Mouse (Mus musculus) CH12.LX (cell line): Measurements from ENCODE around the gene Dip2b.

Source experiments
- CHD1 ChIP-seq: IDR thresholded peaks from 2 replicates; pipeline ENCODE4 v1.6.1; 2012; ENCODE audit warnings: low read depth, low read length, improper control_type of control experiment, inconsistent platforms
- CHD2 ChIP-seq: IDR thresholded peaks from 2 replicates; pipeline ENCODE4 v1.6.1; 2011; ENCODE audit warnings: low read length, improper control_type of control experiment
- CTCF ChIP-seq, 2 experiments: IDR thresholded peaks in 1 of 2; conservative IDR thresholded peaks in 1 of 2; 2 replicates each; pipeline ENCODE4 v1.5.1; 2011 to 2012; ENCODE audit warnings: low read depth in 2 of 2, low read length in 2 of 2, improper control_type of control experiment in 1 of 2, inconsistent platforms in 1 of 2, mild to moderate bottlenecking in 1 of 2, moderate library complexity in 1 of 2
- E2F4 ChIP-seq: IDR thresholded peaks from 2 replicates; pipeline ENCODE4 v1.6.1; 2011; ENCODE audit warnings: low read depth, low read length, improper control_type of control experiment; ENCODE audit not compliant: insufficient replicate concordance
- EP300 ChIP-seq: IDR thresholded peaks from 2 replicates; pipeline ENCODE4 v1.6.1; 2011; ENCODE audit warnings: low read length, improper control_type of control experiment
- HCFC1 ChIP-seq: IDR thresholded peaks from 2 replicates; pipeline ENCODE4 v1.6.1; 2012; ENCODE audit warnings: low read depth, mild to moderate bottlenecking, inconsistent platforms, low read length, improper control_type of control experiment
- JUND ChIP-seq: conservative IDR thresholded peaks from 2 replicates; pipeline ENCODE4 v1.6.1; 2011; ENCODE audit warnings: low read depth, low read length, improper control_type of control experiment
- MAFK ChIP-seq: IDR thresholded peaks from 2 replicates; pipeline ENCODE4 v1.6.1; 2011; ENCODE audit warnings: low read length, improper control_type of control experiment; ENCODE audit not compliant: insufficient replicate concordance
- MYC ChIP-seq: IDR thresholded peaks from 2 replicates; pipeline ENCODE4 v1.6.1; 2011; ENCODE audit warnings: low read depth, mild to moderate bottlenecking, improper control_type of control experiment, low read length
- POLR2AphosphoS2 ChIP-seq: IDR thresholded peaks from 2 replicates; pipeline ENCODE4 v1.6.1; 2011; ENCODE audit warnings: low read depth, low read length, improper control_type of control experiment
- RCOR1 ChIP-seq: conservative IDR thresholded peaks from 2 replicates; pipeline ENCODE4 v1.6.1; 2012; ENCODE audit warnings: low read depth, mild to moderate bottlenecking, inconsistent platforms, low read length, improper control_type of control experiment
- UBTF ChIP-seq: IDR thresholded peaks from 2 replicates; pipeline ENCODE4 v1.6.1; 2012; ENCODE audit warnings: low read depth, mild to moderate bottlenecking, inconsistent platforms, low read length, improper control_type of control experiment, moderate library complexity
- ZC3H11A ChIP-seq: IDR thresholded peaks from 2 replicates; pipeline ENCODE4 v1.6.1; 2012; ENCODE audit warnings: low read depth, mild to moderate bottlenecking, inconsistent platforms, low read length, improper control_type of control experiment

- TF ChIP-seq ZC3H11A = no peak
- TF ChIP-seq CTCF (conservative IDR thresholded peaks at IDR 0.05 in 1 of 2, IDR thresholded peaks at IDR 0.05 in 1 of 2; ENCODE audit: low read depth in 2 of 2, low read length in 2 of 2) = no peak
- TF ChIP-seq CHD2 = no peak
- no peak for TF ChIP-seq JUND
- no peak for TF ChIP-seq CHD1
- TF ChIP-seq MYC = no peak
- no peak for TF ChIP-seq POLR2AphosphoS2
- no peak for TF ChIP-seq HCFC1
- no peak for TF ChIP-seq UBTF
- TF ChIP-seq RCOR1 = no peak
- no peak for TF ChIP-seq EP300
- no peak for TF ChIP-seq E2F4
- TF ChIP-seq MAFK = no peak
These were observed 138.7 kb downstream of the Dip2b start for GRCm38 (mm10) chr15:100177167-100177566.
